Mouse (Mus musculus): ENCODE results near the gene Itih2. TPM values are rescaled to one million over a fixed set of nuclear protein-coding genes. Genes with fewer than 3 reads are reported as not detected.

Gene Itih2
- 927 TPM for polyA plus RNA-seq (2014; fragmentation: Illumina TruSeq; extraction: RNeasy Lipid Tissue Mini Kit (QIAGEN cat#74804); ENCODE audit: low read depth, low replicate concordance)

DNA sequence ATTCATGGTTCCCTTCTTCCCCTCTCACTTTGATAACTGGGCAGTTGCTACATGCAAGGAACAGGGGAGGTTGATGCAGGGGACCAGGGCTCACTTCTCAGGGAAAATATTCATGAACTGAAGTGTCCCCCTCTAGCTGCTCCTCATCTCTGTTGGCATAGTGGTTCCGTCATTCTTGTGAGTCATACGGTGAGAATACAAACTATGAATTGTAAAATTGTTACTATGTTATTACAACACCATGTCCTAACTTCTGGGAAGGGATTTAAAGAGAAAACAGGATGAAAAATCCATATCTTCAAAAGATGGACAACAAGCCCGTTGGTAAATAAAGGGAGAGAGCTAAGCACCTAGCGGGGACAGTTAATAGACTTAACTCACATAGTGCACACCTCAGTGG is at the start of gene Itih2:
Itih2 (minus strand) TSS at position 101 of the 400 bp plus-strand sequence.

DNA sequence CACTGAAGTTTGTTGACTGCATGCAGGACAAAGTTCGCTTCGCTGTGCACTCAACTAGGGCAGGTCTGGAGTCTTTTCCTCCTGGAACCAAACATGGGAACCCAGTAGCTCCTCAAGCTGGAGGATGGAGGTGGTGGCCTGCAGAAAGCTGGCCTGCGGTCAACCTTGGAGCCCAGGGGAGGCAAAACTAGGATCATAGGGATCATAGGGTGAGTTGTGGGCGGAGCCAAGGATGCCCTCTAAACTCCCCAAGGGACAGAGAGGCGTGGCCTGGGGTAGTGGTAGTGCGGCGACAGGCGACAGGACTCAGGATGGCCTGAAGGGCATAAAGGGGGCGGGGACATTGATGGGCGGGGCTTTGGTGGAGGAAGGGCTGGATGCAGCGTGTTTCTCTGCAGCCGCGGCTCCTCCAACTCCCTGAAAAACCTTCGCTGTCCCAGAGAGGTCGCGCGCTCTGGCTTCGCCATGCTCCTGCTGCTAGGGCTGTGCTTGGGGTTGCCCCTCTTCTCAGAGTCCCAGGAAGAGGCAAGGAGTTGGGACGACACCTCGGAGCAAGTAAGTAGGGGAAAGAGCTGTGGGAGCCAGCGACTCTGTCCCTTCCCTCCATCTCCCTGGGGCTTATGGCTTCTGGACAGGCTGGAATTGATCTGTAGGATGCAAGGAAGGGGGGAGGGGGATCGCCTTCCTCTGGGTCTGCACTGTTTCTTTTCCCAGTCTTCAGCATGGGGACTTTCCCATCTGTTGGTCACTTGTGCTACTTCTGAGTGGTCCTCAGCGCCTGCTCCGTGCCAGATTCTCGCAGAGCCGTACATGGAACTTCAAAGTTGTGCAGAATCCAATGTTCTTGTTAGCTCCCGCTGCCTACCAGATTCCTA is 22.2 kb upstream of the Itih2 start, which contains the start of gene Itih5:
Itih5 (plus strand) TSS at position 371 of the 875 bp plus-strand sequence.

GRCm38 (mm10) chr2:10080310-10081010 is 50.7 kb downstream of the Itih2 start, which contains the start of the genes Atp5c1 and Kin:
TSS of gene Atp5c1 (minus strand) at chr2:10080510.
TSS of gene Kin (plus strand) at chr2:10080593.

DNA sequence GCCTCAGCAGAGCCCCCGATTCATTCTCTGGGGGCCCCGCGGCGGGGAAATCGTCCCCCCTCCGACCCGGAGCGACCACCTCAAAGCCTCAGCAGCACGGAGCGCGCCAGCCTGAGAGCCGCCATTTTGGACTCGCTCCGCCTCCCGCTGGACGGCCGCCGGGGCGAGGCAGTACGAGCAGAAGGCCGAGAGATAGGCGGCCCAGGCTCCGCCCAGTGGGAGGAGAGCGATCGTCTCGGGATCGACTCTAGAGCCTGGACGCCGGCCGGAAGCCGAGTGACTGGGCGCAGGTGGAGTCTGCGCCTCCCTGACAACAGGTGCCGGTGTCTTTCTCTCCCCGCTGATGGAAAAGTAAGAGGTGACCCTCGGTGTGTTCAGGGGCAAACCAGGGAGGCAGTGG is 82.7 kb downstream of the Itih2 start, which contains the start of gene Taf3:
Taf3 (minus strand) TSS at position 136 of the 400 bp plus-strand sequence.

Other genes starting within 250 kb of the Itih2 start
- not detected for gene 9230102O04Rik, start 241.9 kb downstream of the Itih2 start, polyA plus RNA-seq (2014; fragmentation: Illumina TruSeq; extraction: RNeasy Lipid Tissue Mini Kit (QIAGEN cat#74804); ENCODE audit: low read depth, low replicate concordance)
- gene Gata3, start 241.4 kb downstream of the Itih2 start, polyA plus RNA-seq (2014; fragmentation: Illumina TruSeq; extraction: RNeasy Lipid Tissue Mini Kit (QIAGEN cat#74804); ENCODE audit: low read depth, low replicate concordance): 1.5 TPM
- gene Taf3, start 82.8 kb downstream of the Itih2 start, polyA plus RNA-seq (2014; fragmentation: Illumina TruSeq; extraction: RNeasy Lipid Tissue Mini Kit (QIAGEN cat#74804); ENCODE audit: low read depth, low replicate concordance): 2.4 TPM
- 720 TPM for gene Atp5c1, start 50.9 kb downstream of the Itih2 start, polyA plus RNA-seq (2014; fragmentation: Illumina TruSeq; extraction: RNeasy Lipid Tissue Mini Kit (QIAGEN cat#74804); ENCODE audit: low read depth, low replicate concordance)
- gene Kin, start 50.8 kb downstream of the Itih2 start, polyA plus RNA-seq (2014; fragmentation: Illumina TruSeq; extraction: RNeasy Lipid Tissue Mini Kit (QIAGEN cat#74804); ENCODE audit: low read depth, low replicate concordance): 15.2 TPM
- 9.3 TPM for gene Itih5, start 22.2 kb upstream of the Itih2 start, polyA plus RNA-seq (2014; fragmentation: Illumina TruSeq; extraction: RNeasy Lipid Tissue Mini Kit (QIAGEN cat#74804); ENCODE audit: low read depth, low replicate concordance)
- 0.13 TPM for gene Sfmbt2, start 239.1 kb upstream of the Itih2 start, polyA plus RNA-seq (2014; fragmentation: Illumina TruSeq; extraction: RNeasy Lipid Tissue Mini Kit (QIAGEN cat#74804); ENCODE audit: low read depth, low replicate concordance)

Data from liver, adult 10 weeks (tissue).